Mouse (Mus musculus) Patski (cell line): ENCODE measurements at regions not wholly inside any gene's neighbourhood (a gene's known extent, or its start where the extent isn't known, plus 50 kb on each side); places are given as distances from the start of the nearest gene placed in this dataset.

ENCODE experiments used
- ATAC-seq: fragments of 100-300 bp; one replicate; pipeline ENCODE4 v1.8.0; 2021
- CTCF ChIA-PET: fragments of 350-600 bp; sonication (Branson Sonifier 250); formaldehyde crosslinking; loops from one replicate; lab custom pipeline; 2022; ENCODE audit warnings: inconsistent platforms; lab: Charles Lee
- POLR2A ChIA-PET: fragments of 350-600 bp; sonication (Branson Sonifier 250); formaldehyde crosslinking; loops from one replicate; lab custom pipeline; 2022; ENCODE audit warnings: antibody characterized with exemption, inconsistent platforms; lab: Charles Lee
- DNase-seq: peaks from one replicate; pipeline ENCODE4 v3.0.0-alpha.2; 2011; ENCODE audit warnings: low read depth, low spot score
- H3K27me3 ChIP-seq: fragments of 371-371 bp; one replicate; pipeline ENCODE4 v1.5.1; 2021
- CTCF ChIP-seq: fragments of 100-300 bp; IDR thresholded peaks from one replicate; pipeline ENCODE4 v1.5.1; 2021
- in situ Hi-C: fragments of 300-500 bp; cut with MboI; formaldehyde crosslinking; loops from 3 replicates; pipeline ENCODE4 v1.11.1; 2018; ENCODE audit warnings: low pct_unique_long_range_greater_than_20kb, mixed read lengths

DNA sequence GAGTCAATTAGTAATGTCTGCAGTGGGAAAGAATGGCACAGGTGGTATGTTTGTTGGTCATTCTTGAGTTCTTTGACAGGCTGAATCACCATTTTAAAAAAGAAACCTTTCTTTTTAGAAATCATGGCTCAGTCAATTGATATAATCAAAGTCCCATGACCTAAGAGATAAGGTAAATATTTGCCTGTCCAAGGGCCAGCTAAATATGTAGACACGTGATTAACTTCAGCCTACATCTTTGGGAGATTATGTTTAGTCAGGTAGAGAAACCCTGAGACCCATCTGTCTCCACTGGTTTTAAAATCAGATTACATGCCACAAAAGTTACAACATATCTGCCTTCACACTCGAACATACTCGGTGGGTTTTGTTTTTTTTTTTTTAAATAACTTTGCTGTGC, 128.6 kb upstream of the Kazn start:
- H3K27me3 ChIP-seq: peaks cover 3% of the 10 kb centered on the region
- no peak for TF ChIP-seq CTCF
- CTCF ChIA-PET: no interaction called here
- ATAC-seq (no peak), DNase-seq (no peak)
- in situ Hi-C loops: no loop called here
- POLR2A ChIA-PET: no interaction called here

GRCm38 (mm10) chr4:142362071-142362470, 122.9 kb upstream of the Kazn start:
- DNase-seq: no peak
- H3K27me3 ChIP-seq: no peaks in the 10 kb centered on the region
- ChIA-PET POLR2A (no interaction called here), CTCF (no interaction called here)
- no peak for ATAC-seq
- in situ Hi-C loops: no loop called here
- TF ChIP-seq CTCF: no peak

- TF ChIP-seq CTCF: no peak
- in situ Hi-C loops: no loop called here
- ATAC-seq (no peak), DNase-seq (no peak)
- POLR2A ChIA-PET: no interaction called here
- H3K27me3 ChIP-seq: no peaks in the 10 kb centered on the region
- CTCF ChIA-PET: no interaction called here
These were observed 119.7 kb upstream of the Kazn start for GRCm38 (mm10) chr4:142358866-142359265.

GRCm38 (mm10) chr4:142355387-142355786, 116.2 kb upstream of the Kazn start:
- no peak for ATAC-seq
- ChIA-PET CTCF (no interaction called here), POLR2A (no interaction called here)
- DNase-seq: no peak
- in situ Hi-C loops: no loop called here
- H3K27me3 ChIP-seq: no peaks in the 10 kb centered on the region
- no peak for TF ChIP-seq CTCF

DNA sequence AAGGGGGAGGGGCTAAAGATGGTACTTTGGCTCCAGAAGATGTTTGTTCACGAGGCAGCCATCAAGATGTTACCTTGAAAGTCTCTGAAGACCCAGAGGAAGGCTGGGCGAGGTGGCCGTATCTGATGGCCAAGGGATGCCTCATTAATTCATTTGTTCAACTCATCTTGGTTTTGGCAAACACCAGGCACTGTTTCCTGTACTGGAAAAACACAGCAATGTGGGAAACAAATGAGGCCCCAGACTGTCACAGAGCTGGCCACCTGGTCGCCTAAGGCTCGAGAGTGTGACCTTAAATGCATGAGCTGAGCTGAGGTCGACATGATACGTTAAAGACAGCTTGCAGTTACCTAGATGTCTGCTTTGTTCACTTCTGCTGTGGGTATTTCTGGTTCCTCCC, 114.3 kb upstream of the Kazn start:
- POLR2A ChIA-PET: no interaction called here
- ATAC-seq (no peak), DNase-seq (no peak)
- no peak for TF ChIP-seq CTCF
- CTCF ChIA-PET: no interaction called here
- no peaks in the 10 kb centered on the region for H3K27me3 ChIP-seq
- in situ Hi-C loops: no loop called here

DNA sequence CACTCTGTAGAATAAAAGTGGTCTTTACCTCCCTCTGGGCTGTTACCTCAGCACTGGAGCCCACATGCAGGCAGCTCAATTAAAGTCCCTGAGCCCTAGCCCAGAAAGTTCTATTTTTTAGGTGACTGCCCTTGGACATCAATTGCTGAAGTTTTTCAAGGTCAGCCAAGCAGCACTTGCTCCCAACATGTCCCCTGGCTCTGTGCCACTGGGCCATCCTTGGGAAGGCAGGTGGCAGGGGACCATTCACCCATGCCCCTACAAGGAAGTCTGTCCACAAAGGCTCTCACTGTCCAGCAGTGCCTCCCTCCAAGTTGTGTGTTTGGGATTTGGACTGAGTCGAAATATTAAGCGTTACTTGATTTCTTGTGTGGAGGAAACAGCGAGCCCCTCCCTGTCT, 112.6 kb upstream of the Kazn start:
- DNase-seq: no peak
- H3K27me3 ChIP-seq: no peaks in the 10 kb centered on the region
- in situ Hi-C loops: no loop called here
- POLR2A ChIA-PET: interaction anchor here (0.7 kb wide), 2 partner anchors 71 to 177 kb away, joined by 3 read pairs; no protein-coding TSS in a partner anchor
- ATAC-seq: no peak
- CTCF ChIA-PET: interaction anchor here (3.0 kb wide), 1 partner anchor 199 kb away, joined by 12 read pairs; no protein-coding TSS in a partner anchor
- TF ChIP-seq CTCF: no peak

DNA sequence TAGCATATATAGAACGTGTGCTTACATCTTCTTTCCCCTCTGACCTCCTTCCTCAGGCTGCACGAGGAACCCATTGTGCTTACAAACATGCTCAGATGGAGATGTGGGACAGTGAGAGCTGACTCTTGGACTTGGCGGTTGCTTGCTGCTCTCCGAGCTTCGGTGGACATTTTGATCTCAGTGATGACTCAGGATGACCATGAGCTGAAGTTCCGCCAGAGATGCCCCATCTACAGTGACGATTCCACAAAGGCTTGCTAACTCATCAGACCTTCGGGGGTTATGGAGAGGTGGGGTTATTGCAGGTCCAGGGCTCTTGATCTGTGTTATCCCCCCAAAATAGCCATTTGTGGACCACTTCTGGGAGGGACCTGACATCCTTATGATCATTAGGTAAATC, 111.8 kb upstream of the Kazn start:
- TF ChIP-seq CTCF: no peak
- POLR2A ChIA-PET: interaction anchor here (0.7 to 1.1 kb wide), 2 partner anchors 176 to 198 kb away, joined by 3 read pairs; no protein-coding TSS in a partner anchor
- CTCF ChIA-PET: interaction anchor here (1.9 to 3.0 kb wide), 2 partner anchors 102 to 198 kb away, joined by 7 to 12 read pairs; no protein-coding TSS in a partner anchor
- no peaks in the 10 kb centered on the region for H3K27me3 ChIP-seq
- in situ Hi-C loops: no loop called here
- no peak for DNase-seq
- ATAC-seq: no peak

GRCm38 (mm10) chr4:142348910-142349309, 109.7 kb upstream of the Kazn start:
- in situ Hi-C loops: loop anchor here (10.0 kb wide), 1 partner anchor 194 kb away; no protein-coding TSS in a partner anchor
- no peak for ATAC-seq
- no peaks in the 10 kb centered on the region for H3K27me3 ChIP-seq
- POLR2A ChIA-PET: no interaction called here
- DNase-seq: no peak
- TF ChIP-seq CTCF: no peak
- CTCF ChIA-PET: interaction anchor here (0.7 to 3.0 kb wide), 6 partner anchors 12 to 196 kb away, joined by 3 to 12 read pairs (median 4); no protein-coding TSS in a partner anchor

GRCm38 (mm10) chr4:142342482-142343206, 103.4 kb upstream of the Kazn start:
- in situ Hi-C loops: loop anchor here (10.0 kb wide), 1 partner anchor 188 kb away; no protein-coding TSS in a partner anchor
- POLR2A ChIA-PET: no interaction called here

GRCm38 (mm10) chr4:142341305-142341704, 102.1 kb upstream of the Kazn start:
- in situ Hi-C loops: loop anchor here (10.0 kb wide), 1 partner anchor 187 kb away; no protein-coding TSS in a partner anchor
- no peaks in the 10 kb centered on the region for H3K27me3 ChIP-seq
- ChIA-PET POLR2A (no interaction called here), CTCF (no interaction called here)
- ATAC-seq (no peak), DNase-seq (no peak)
- no peak for TF ChIP-seq CTCF

More at GRCm38 (mm10) chr4:142342482-142343206, 103.4 kb upstream of the Kazn start:
- no peaks in the 10 kb centered on the region for H3K27me3 ChIP-seq
- DNase-seq: no peak
- no peak for TF ChIP-seq CTCF
- ATAC-seq: no peak
- CTCF ChIA-PET: no interaction called here

- ChIA-PET CTCF (no interaction called here), POLR2A (no interaction called here)
- no peak for TF ChIP-seq CTCF
- ATAC-seq (no peak), DNase-seq (no peak)
- in situ Hi-C loops: loop anchor here (10.0 kb wide), 1 partner anchor 185 kb away; no protein-coding TSS in a partner anchor
- H3K27me3 ChIP-seq: no peaks in the 10 kb centered on the region
These were observed 100.9 kb upstream of the Kazn start for GRCm38 (mm10) chr4:142340057-142340456.
